Mouse (Mus musculus) intestine, embryonic 16.5 days (tissue): ENCODE data around the gene Pgap3. TPM values are rescaled to one million over a fixed set of nuclear protein-coding genes. Genes with fewer than 3 reads are reported as not detected.

ENCODE experiments used
- ATAC-seq: fragments of 200-750 bp; cut with Nextera tagmentation; 2 replicates; pipeline ENCODE4 v1.8.0; 2017; ENCODE audit warnings: moderate TSS enrichment, moderate library complexity
- H3K27ac ChIP-seq: fragments of 300-500 bp; sonication (generic); 2 replicates; pipeline ENCODE4 v1.5.1; 2014; ENCODE audit warnings: mild to moderate bottlenecking, low read length
- H3K27me3 ChIP-seq: fragments of 300-500 bp; sonication (generic); replicated peaks from 2 replicates; pipeline ENCODE4 v1.6.1; 2014; ENCODE audit warnings: low read length, control low read depth, mixed read lengths; ENCODE audit not compliant: control insufficient read depth, insufficient read depth
- H3K36me3 ChIP-seq: fragments of 300-500 bp; sonication (generic); 2 replicates; pipeline ENCODE4 v1.6.1; 2014; ENCODE audit warnings: low read length, control low read depth; ENCODE audit not compliant: control insufficient read depth, insufficient read depth
- H3K4me1 ChIP-seq: fragments of 300-500 bp; sonication (generic); 2 replicates; pipeline ENCODE4 v1.6.1; 2014; ENCODE audit warnings: low read length, control low read depth, mixed read lengths; ENCODE audit not compliant: control insufficient read depth, insufficient read depth
- H3K4me2 ChIP-seq: fragments of 300-500 bp; sonication (generic); 2 replicates; pipeline ENCODE4 v1.6.1; 2014; ENCODE audit warnings: low read depth, low read length, control low read depth
- H3K4me3 ChIP-seq: fragments of 300-500 bp; sonication (generic); 2 replicates; pipeline ENCODE4 v1.5.1; 2014; ENCODE audit warnings: mild to moderate bottlenecking, low read length
- H3K9ac ChIP-seq: fragments of 300-500 bp; sonication (generic); 2 replicates; pipeline ENCODE4 v1.6.1; 2014; ENCODE audit warnings: low read depth, low read length
- H3K9me3 ChIP-seq: fragments of 300-500 bp; sonication (generic); 2 replicates; pipeline ENCODE4 v1.6.1; 2016; ENCODE audit warnings: low read length, control low read depth; ENCODE audit not compliant: control insufficient read depth
- WGBS: fragments of 180-500 bp; shearing (Covaris S2); extraction: QIAGEN DNeasy Blood & Tissue Kit; methylation state at CpG from one replicate; pipeline ENCODE4 v1.1.7; 2014; 5-methylcytosine and 5-hydroxymethylcytosine counted together
- polyA plus RNA-seq: library from polyadenylated mRNA; unstranded; fragments of >200 nt; fragmentation: Nextera tagmentation; extraction: Ambion mirVana; gene quantifications from 2 replicates; pipeline ENCODE4 v1.2.1, GENCODE M21; 2015

Pgap3 gene
- 19.5 and 20.4 TPM in 2 replicates for polyA plus RNA-seq

DNA sequence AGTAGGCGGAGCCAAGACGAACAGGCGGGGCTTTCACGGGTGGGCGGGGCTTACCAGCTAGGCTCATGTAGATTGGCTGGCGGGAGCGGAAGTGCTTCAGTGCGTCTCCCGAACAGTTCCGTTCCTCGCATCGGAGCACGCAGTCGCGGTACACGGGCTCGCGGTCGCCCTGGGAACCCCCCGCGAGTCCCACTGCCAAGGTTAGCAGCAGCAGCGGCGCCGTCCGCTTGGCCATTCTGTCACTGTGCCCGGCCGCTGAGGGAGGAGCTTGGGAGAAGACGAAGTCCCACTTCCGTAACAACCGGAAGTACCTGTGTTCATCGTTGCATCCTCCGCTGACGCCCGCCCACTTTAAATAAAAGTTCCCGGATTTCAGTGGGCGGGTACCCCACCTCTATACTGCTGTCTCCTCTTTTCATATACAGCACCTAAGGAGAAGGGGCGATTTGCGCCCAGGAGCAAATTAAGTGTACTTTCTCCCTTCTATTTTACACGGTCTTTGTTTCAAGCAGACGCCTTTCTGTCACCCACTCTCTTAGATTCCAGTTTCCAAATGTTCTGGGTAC is at the start of gene Pgap3:
TSS of gene Pgap3 (minus strand) at position 330 of the 566 bp plus-strand sequence.
- Histone ChIP-seq H3K36me3 (no peaks in the 10 kb centered on the region), H3K27me3 (no peaks in the 10 kb centered on the region), H3K9me3 (no peaks in the 10 kb centered on the region), H3K4me2 (peak within 1 kb of the TSS; percentile 80), H3K4me3 (peak within 1 kb of the TSS; percentile 79), H3K27ac (peak within 1 kb of the TSS; percentile 100), H3K9ac (peak within 1 kb of the TSS; percentile 90), H3K4me1 (peaks cover 15% of the 10 kb centered on the region; the same call in 1 of the 2 replicates)
- ATAC-seq, result peak; percentile 85
- under 1% methylated on average over 40 of the region's 40 CpGs for WGBS

DNA sequence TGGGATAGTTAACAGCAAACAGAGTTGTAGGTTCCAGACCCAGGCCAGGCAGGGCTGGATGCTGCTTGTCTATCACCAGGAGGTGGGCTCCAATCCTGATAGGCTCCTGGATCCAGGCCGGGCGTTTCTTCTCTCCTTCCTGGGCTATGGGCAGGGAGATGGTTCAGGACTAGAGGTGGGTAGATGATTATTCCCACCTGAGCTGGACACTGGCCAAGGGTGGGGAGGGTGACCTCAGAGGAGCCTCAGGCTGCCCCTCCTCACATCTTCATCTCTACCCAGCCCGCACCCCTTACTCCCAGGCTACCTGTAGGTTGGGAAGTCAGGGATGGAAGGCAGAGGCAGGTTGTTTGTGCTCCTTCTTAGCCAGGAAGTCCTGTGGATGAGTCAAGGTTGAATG is 49.1 kb upstream of the Pgap3 start:
- ATAC-seq, result no peak
- H3K36me3 ChIP-seq, result peaks cover 9% of the 10 kb centered on the region
- no peak overlapping the region for H3K27ac ChIP-seq
- no peaks in the 10 kb centered on the region; the same call in 1 of the 2 replicates for H3K27me3 ChIP-seq
- H3K9ac ChIP-seq, result peak overlapping the region; percentile 41; the same call in 1 of the 2 replicates
- peak overlapping the region; percentile 55 for H3K4me3 ChIP-seq
- H3K4me1 ChIP-seq, result peaks cover 12% of the 10 kb centered on the region
- no peaks in the 10 kb centered on the region for H3K9me3 ChIP-seq
- 65% methylated on average over 3 of the region's 3 CpGs for WGBS
- H3K4me2 ChIP-seq, result peak overlapping the region; percentile 51

DNA sequence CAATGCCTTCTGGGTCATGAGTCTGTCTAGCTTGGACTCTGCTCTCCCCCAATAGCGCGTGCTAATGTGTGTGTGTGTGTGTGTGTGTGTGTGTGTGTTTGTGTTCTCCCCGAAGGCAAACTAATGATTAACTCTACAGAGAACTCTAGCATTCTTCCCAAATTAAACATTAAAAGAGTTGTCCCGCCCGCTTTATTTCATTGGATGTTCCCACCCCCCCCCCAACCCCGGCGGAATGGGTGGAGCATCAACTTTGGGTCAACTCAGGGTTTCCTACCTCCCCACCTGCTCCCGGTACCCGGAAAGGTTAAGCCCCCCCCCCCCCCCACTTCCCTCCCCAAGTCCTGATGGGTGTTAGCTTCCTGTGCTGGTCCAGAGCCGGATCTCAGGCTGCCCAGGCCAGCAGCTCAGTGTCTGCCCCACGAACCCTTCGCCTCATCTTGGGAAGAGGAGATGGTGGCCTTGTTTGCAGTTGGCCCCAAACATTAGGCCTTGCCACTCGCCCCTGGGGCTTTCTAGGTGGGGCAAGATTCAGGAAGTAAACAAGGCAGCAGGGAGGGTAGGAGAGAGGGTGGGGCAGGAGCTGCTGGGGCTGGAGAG is 48.0 kb upstream of the Pgap3 start:
- H3K4me2 ChIP-seq, result peak overlapping the region; percentile 51
- H3K36me3 ChIP-seq, result peaks cover 3% of the 10 kb centered on the region; the same call in 1 of the 2 replicates
- H3K9ac ChIP-seq, result peak overlapping the region; percentile 79
- peak overlapping the region; percentile 95 for H3K27ac ChIP-seq
- peak overlapping the region; percentile 55 for H3K4me3 ChIP-seq
- H3K27me3 ChIP-seq, result no peaks in the 10 kb centered on the region; the same call in 1 of the 2 replicates
- peak; percentile 72 for ATAC-seq
- H3K4me1 ChIP-seq, result peaks cover 12% of the 10 kb centered on the region
- 30% methylated on average over 13 of the region's 13 CpGs for WGBS
- H3K9me3 ChIP-seq, result no peaks in the 10 kb centered on the region

- Histone ChIP-seq H3K27me3 (no peaks in the 10 kb centered on the region; the same call in 1 of the 2 replicates), H3K9me3 (no peaks in the 10 kb centered on the region), H3K4me1 (peaks cover 12% of the 10 kb centered on the region), H3K4me3 (peak overlapping the region; percentile 55), H3K4me2 (peak overlapping the region; percentile 43), H3K27ac (peak overlapping the region; percentile 95), H3K36me3 (peaks cover 3% of the 10 kb centered on the region; the same call in 1 of the 2 replicates), H3K9ac (peak overlapping the region; percentile 79)
- 14% methylated on average over 7 of the region's 7 CpGs for WGBS
- ATAC-seq, result no peak
These were observed 47.2 kb upstream of the Pgap3 start for GRCm38 (mm10) chr11:98447475-98447834.

DNA sequence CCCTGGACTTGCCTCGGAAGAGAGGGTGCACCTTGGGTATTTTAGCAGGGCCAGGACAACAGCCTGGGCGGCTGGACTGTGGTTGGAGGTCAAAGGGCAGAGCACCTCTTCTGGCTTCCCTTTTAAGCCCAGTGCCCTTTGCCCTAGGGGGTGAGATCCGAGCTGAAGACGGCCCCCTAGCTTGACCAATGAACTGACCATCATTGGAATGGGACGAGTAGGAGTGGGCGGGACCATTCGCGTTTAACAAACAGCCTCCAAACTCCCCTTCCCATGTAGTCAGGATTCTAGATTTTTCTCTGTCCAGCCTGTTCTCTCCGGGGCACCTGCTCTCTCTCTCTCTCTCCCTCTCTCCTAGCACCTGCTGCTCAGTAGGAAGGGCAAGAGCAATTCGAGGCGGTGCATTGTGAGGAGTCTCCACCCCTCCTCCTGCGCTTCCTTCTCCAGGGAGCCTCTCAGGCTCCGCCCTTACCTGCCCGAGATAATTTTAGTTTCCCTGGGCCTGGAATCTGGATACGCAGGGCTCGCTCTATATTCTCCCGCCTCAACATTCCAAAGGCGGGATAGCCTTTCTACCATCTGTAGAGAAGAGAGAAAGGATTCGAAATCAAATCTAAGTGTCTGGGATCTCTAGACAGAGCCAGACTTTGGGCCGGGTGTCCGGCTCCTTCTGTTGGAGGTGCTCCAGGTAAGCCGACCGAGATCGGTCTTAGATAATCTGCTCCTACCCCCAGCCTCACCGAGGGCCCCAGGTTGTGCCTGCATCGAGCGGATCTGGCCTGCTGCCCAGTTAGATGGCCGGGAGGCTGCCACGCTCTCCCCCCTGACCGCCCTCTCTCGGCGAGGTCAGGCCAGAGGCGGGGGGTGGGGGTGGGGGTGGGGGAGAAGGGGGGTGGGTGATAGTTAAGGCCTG is 46.5 kb upstream of the Pgap3 start:
- peaks cover 12% of the 10 kb centered on the region for H3K4me1 ChIP-seq
- peak overlapping the region; percentile 43 for H3K4me2 ChIP-seq
- H3K36me3 ChIP-seq, result peaks cover 3% of the 10 kb centered on the region; the same call in 1 of the 2 replicates
- H3K27ac ChIP-seq, result peak overlapping the region; percentile 95
- H3K9ac ChIP-seq, result peak overlapping the region; percentile 79
- peak overlapping the region; percentile 55 for H3K4me3 ChIP-seq
- no peaks in the 10 kb centered on the region; the same call in 1 of the 2 replicates for H3K27me3 ChIP-seq
- 1% methylated on average over 31 of the region's 33 CpGs for WGBS
- peak; percentile 91 for ATAC-seq
- H3K9me3 ChIP-seq, result no peaks in the 10 kb centered on the region

- Histone ChIP-seq H3K36me3 (peaks cover under 1% of the 10 kb centered on the region; the same call in 1 of the 2 replicates), H3K4me3 (peak within 1 kb of the TSS; percentile 55), H3K27ac (peak within 1 kb of the TSS; percentile 95), H3K27me3 (no peaks in the 10 kb centered on the region; the same call in 1 of the 2 replicates), H3K4me2 (peak within 1 kb of the TSS; percentile 43), H3K4me1 (peaks cover 12% of the 10 kb centered on the region), H3K9ac (peak within 1 kb of the TSS; percentile 79), H3K9me3 (no peaks in the 10 kb centered on the region)
- ATAC-seq, result no peak; the same call in 1 of the 2 replicates
- WGBS, result 10% methylated on average over 5 of the region's 5 CpGs
These were observed 45.9 kb upstream of the Pgap3 start, which contains the start of gene Grb7 for GRCm38 (mm10) chr11:98446213-98446561. Gene Grb7 (plus strand): TSS chr11:98446394.

DNA sequence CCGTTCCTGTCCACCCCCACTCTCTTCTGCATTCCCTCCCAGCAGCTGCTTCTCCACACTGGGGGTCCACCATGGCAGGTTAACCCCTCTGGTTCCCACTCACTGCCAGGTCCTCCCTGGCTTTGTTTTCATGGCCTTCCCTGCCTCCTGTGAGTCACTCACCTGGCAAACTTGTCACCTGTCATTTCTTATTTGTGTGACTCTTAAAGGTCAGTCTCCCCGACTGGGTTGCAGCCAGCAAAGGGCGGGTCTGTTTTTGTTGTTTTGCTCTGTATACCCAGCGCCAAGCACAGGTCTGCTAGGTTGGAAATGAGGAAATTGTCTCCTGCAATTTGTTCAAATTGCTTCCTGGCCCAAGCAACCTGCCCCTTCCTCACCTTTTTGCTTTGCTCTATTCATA is 45.4 kb upstream of the Pgap3 start:
- Histone ChIP-seq H3K9ac (peak overlapping the region; percentile 52; the same call in 1 of the 2 replicates), H3K9me3 (no peaks in the 10 kb centered on the region), H3K4me3 (no peak overlapping the region; the same call in 1 of the 2 replicates), H3K4me1 (peaks cover 12% of the 10 kb centered on the region), H3K27me3 (no peaks in the 10 kb centered on the region; the same call in 1 of the 2 replicates), H3K27ac (peak overlapping the region; percentile 95), H3K4me2 (peak overlapping the region; percentile 43), H3K36me3 (no peaks in the 10 kb centered on the region)
- 38% methylated on average over 4 of the region's 4 CpGs for WGBS
- ATAC-seq, result no peak

DNA sequence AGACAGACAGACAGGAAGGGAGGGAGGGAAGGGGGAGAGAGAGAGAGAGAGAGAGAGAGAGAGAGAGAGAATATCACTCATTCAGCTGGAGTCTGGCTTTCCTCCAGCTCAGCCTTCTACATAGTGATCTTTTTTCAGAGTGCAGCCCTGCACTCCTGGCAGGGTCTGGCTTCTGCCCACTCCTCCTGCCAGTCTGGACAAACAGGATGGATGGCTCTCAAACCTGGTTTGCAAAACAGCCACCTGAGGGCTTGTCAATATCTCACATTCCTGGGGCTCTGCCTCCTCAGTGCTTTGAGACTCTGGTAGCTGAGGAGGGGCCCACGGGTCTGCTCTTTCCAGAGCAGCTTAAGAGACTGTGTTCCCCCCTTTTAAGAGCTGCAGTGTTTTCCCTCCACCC is 44.9 kb upstream of the Pgap3 start:
- WGBS, result 17% methylated on average over 1 of the region's 1 CpGs
- Histone ChIP-seq H3K27me3 (no peaks in the 10 kb centered on the region; the same call in 1 of the 2 replicates), H3K9ac (peak overlapping the region; percentile 52; the same call in 1 of the 2 replicates), H3K4me1 (peaks cover 12% of the 10 kb centered on the region), H3K27ac (peak overlapping the region; percentile 95), H3K9me3 (no peaks in the 10 kb centered on the region), H3K36me3 (no peaks in the 10 kb centered on the region), H3K4me2 (no peak overlapping the region), H3K4me3 (no peak overlapping the region)
- ATAC-seq, result no peak

DNA sequence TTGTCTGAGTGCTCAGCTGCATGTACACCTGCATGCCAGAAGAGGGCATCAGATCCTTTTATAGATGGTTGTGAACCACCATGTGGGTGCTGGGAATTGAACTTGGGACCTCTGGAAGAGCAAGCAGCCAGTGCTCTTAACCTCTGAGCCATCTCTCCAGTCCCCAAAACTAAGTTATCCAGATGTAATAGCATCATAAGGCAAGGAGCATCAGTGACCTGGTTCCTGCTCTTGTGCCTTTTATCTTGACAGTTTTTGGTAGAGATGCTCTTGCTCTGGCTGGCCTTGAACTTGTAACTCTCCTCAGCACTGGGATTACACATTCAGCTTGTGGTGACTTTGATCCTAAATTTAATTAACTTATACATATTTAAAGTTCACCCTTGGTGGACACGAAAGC is 43.4 kb upstream of the Pgap3 start:
- no peaks in the 10 kb centered on the region; the same call in 1 of the 2 replicates for H3K27me3 ChIP-seq
- H3K9ac ChIP-seq, result no peak overlapping the region
- peaks cover 9% of the 10 kb centered on the region for H3K4me1 ChIP-seq
- H3K9me3 ChIP-seq, result no peaks in the 10 kb centered on the region
- H3K4me2 ChIP-seq, result no peak overlapping the region
- H3K4me3 ChIP-seq, result no peak overlapping the region
- 88% methylated on average over 1 of the region's 1 CpGs for WGBS
- H3K27ac ChIP-seq, result no peak overlapping the region
- ATAC-seq, result no peak
- no peaks in the 10 kb centered on the region for H3K36me3 ChIP-seq
